Mouse (Mus musculus) bone marrow macrophage, adult 2 months (primary cell): Measurements from ENCODE around the gene Ranbp3.

Source experiments
- CTCF ChIP-seq: IDR thresholded peaks from 2 replicates; pipeline ENCODE4 v1.5.1; 2012; ENCODE audit warnings: low read depth, mild to moderate bottlenecking, low read length, moderate library complexity
- POLR2A ChIP-seq: IDR thresholded peaks from 2 replicates; pipeline ENCODE4 v1.6.1; 2012; ENCODE audit warnings: mild to moderate bottlenecking, low read depth, low read length, borderline replicate concordance

DNA sequence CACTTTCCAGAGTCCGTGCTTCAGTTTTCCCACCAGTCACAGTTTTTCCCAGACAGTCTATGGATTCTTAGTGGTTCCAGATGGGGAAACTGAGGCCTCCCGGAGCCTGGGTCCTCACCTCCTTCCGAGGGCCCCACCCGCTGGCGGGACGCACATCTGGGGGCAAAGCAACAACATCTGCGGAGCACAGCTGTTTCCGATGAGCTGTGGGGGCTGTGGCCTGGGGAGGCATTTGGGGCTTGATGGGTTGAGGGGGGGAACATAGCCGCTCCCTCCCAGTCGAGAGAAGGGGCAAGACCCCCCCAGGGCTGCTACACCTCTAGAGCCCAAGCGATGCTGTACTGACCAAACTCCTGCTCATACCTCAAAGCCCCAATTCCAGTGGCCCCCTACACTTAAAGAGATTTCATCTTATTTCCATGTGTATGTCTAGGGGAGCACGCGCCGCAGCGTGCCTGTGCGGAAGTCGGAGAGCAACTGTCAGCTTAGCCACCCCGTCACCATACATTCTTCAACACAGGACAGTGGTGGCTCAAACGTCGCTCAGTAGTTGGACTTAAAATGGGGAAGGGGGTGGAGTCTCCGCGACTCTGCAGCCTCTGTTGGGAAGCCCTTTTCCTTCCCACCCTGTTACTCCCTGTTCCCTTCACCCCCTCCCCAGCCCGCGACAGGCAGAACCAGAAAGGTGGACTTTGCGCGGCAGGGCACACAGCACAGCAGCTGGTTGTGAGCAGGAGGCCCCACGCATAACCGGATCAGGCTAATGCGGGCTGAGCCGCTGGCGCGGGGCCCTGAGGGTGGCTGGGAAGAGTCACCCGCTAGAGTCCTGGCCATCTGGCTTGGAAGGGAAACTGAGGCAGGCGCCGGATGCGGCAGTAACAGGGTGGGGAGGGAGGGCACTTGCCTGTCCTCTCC lies 81.4 kb downstream of the Ranbp3 start:
- no peak for TF ChIP-seq POLR2A
- no peak for TF ChIP-seq CTCF
